Mouse (Mus musculus): ENCODE measurements around the gene Kctd11.

GRCm38 (mm10) chr11:69848021-69848420, 33.2 kb downstream of the Kctd11 start:
- no peak for TF ChIP-seq CTCF (IDR thresholded peaks at IDR 0.05; ENCODE audit: low read depth)
- TF ChIP-seq EP300 (optimal IDR thresholded peaks at IDR 0.05): no peak

Data from stomach, postnatal 0 days (tissue).